8 mouse cellular contexts compared by ENCODE assay signal in the genomic region with DNA sequence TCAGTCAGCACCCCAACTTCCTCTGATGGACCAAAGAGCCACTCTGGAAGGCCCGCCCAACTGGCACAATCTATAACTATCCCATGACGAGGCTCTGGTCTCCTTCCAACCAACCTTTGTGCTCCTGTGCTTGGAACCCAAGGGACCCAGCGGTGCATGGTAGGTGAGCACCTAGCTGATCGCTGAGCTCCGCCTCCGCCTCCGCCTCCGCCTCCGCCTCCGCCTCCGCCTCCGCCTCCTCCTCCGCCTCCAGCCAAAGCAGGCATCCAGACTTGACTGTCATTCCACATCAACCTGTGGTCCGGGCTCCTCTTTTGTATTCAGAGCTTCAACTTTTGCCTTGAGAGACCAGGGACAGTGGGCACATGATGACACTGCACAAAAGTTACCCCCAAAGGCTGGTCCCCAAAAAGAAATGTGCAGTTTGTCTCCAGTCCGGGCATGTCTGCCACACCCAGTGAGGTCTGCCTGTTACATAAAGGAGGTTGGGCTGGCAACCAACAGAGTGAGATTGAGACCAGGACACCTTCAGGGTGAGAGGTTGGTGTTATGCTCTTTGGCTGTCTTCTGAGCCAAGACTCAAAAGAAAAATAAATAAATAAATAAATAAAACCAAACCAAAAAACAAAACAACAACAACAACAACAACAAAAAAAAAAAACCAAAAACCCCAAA.
DNase-seq lines count a peak whose midpoint lies in the region; ATAC-seq and TF ChIP-seq lines count a peak whose summit lies in the region.

No protein-coding gene starts in this region.

- no peak overlapping the region for H3K9ac ChIP-seq in intestine, embryonic 15.5 days
- peak overlapping the region; percentile 36 for H3K9ac ChIP-seq in liver, embryonic 14.5 days (replicated peaks)
- no peak overlapping the region for H3K9ac ChIP-seq in stomach, embryonic 16.5 days (ENCODE audit: low read length)

- no peak overlapping the region for H3K4me3 ChIP-seq in intestine, embryonic 15.5 days (replicated peaks)
- peak overlapping the region; percentile 22 to 64 for H3K4me3 ChIP-seq in liver, embryonic 14.5 days (ENCODE audit: insufficient read depth in 1 of 2, low read depth in 2 of 2, low read length in 2 of 2)
- no peak overlapping the region for H3K4me3 ChIP-seq in stomach, embryonic 16.5 days (replicated peaks; ENCODE audit: low read length)

- ATAC-seq in intestine, embryonic 15.5 days, result peak; percentile 79
- ATAC-seq in liver, embryonic 14.5 days (ENCODE audit: insufficient read depth), result peak; percentile 89
- peak; percentile 62; the same call in 1 of the 2 replicates for ATAC-seq in stomach, embryonic 16.5 days (ENCODE audit: insufficient read depth, low FRiP score)

- H3K4me2 ChIP-seq in intestine, embryonic 15.5 days (replicated peaks), result peak overlapping the region; percentile 41
- H3K4me2 ChIP-seq in liver, embryonic 14.5 days (ENCODE audit: low read depth), result peak overlapping the region; percentile 59
- peak overlapping the region; percentile 7 for H3K4me2 ChIP-seq in stomach, embryonic 16.5 days (ENCODE audit: low read depth, low read length)

- TF ChIP-seq CTCF in liver, embryonic 14.5 days (IDR thresholded peaks at IDR 0.05; ENCODE audit: low read depth), result no peak

- H3K9me3 ChIP-seq in intestine, embryonic 15.5 days, result no peaks in the 10 kb centered on the region
- no peaks in the 10 kb centered on the region for H3K9me3 ChIP-seq in liver, embryonic 14.5 days (ENCODE audit: control insufficient read depth, low read length)
- no peaks in the 10 kb centered on the region for H3K9me3 ChIP-seq in stomach, embryonic 16.5 days (replicated peaks; ENCODE audit: control insufficient read depth, low read length)

- no peak overlapping the region for H3K27ac ChIP-seq in intestine, embryonic 15.5 days
- no peak overlapping the region for H3K27ac ChIP-seq in liver, embryonic 14.5 days
- H3K27ac ChIP-seq in stomach, embryonic 16.5 days (ENCODE audit: low read length), result no peak overlapping the region

- no peaks in the 10 kb centered on the region for H3K36me3 ChIP-seq in intestine, embryonic 15.5 days
- no peaks in the 10 kb centered on the region for H3K36me3 ChIP-seq in liver, embryonic 14.5 days (replicated peaks; ENCODE audit: control insufficient read depth, insufficient read depth, low read depth)
- H3K36me3 ChIP-seq in stomach, embryonic 16.5 days (ENCODE audit: control insufficient read depth, insufficient read depth, low read length), result no peaks in the 10 kb centered on the region

- WGBS in intestine, embryonic 15.5 days, result 56% methylated on average over 15 of the region's 15 CpGs
- WGBS in liver, embryonic 14.5 days (ENCODE audit: insufficient replicate concordance), result 42% methylated on average over 15 of the region's 15 CpGs
- 57% methylated on average over 15 of the region's 15 CpGs for WGBS in stomach, embryonic 16.5 days

- peaks cover 7% of the 10 kb centered on the region; the same call in 1 of the 2 replicates for H3K4me1 ChIP-seq in intestine, embryonic 15.5 days (replicated peaks)
- H3K4me1 ChIP-seq in liver, embryonic 14.5 days (replicated peaks; ENCODE audit: control insufficient read depth in 2 of 2, insufficient read depth in 2 of 2, low read length in 1 of 2), result peaks cover 15 to 29% of the 10 kb centered on the region in 2 experiments
- peaks cover 7% of the 10 kb centered on the region; the same call in 1 of the 2 replicates for H3K4me1 ChIP-seq in stomach, embryonic 16.5 days (ENCODE audit: control insufficient read depth, insufficient read depth, low read length)

- no peaks in the 10 kb centered on the region for H3K27me3 ChIP-seq in intestine, embryonic 15.5 days (replicated peaks)
- H3K27me3 ChIP-seq in liver, embryonic 14.5 days (ENCODE audit: control insufficient read depth, insufficient read depth, low read length), result no peaks in the 10 kb centered on the region
- H3K27me3 ChIP-seq in stomach, embryonic 16.5 days (ENCODE audit: control insufficient read depth, insufficient read depth, low read length), result no peaks in the 10 kb centered on the region

- no peak for TF ChIP-seq EP300 in liver, embryonic 14.5 days (IDR thresholded peaks at IDR 0.05; ENCODE audit: low read depth)

- peak; percentile 10 for DNase-seq in cerebellum, adult 9-11 months
- DNase-seq in cerebellum, postnatal 4 days (ENCODE audit: low spot score in 2 of 2), result no peak
- DNase-seq in adrenal gland, postnatal 10 days, result peak; percentile 57
- peak; percentile 33 to 46 (median 44) for DNase-seq in liver, embryonic 14.5 days (ENCODE audit: low read depth in 3 of 3, low spot score in 3 of 3)
- no peak for DNase-seq in left cerebral cortex, adult 8-10 months (ENCODE audit: low spot score in 2 of 2)
- DNase-seq in retina, embryonic 14.5 days (ENCODE audit: low spot score), result no peak

Comparison
In these comparisons a context has a peak if more than half of its experiments do, and no peak if none do; other contexts are left out.
1. DNase-seq: peak in cerebellum, adult 9-11 months (single experiment), adrenal gland, postnatal 10 days (single experiment) and liver, embryonic 14.5 days (3 of 3); none in cerebellum, postnatal 4 days (0 of 2), left cerebral cortex, adult 8-10 months (0 of 2) and retina, embryonic 14.5 days (single experiment).
2. H3K4me2 ChIP-seq: peak in every context shown above with its lines; median percentile 59 in liver, embryonic 14.5 days; 41 in intestine, embryonic 15.5 days; 7 in stomach, embryonic 16.5 days.
3. H3K4me3 ChIP-seq: peak in liver, embryonic 14.5 days (2 of 2); none in intestine, embryonic 15.5 days (single experiment) and stomach, embryonic 16.5 days (single experiment).
4. Peak in every context shown above with its lines, with median percentiles within 50 percentile points of each other: ATAC-seq.